Comparison of ENCODE assay signal across 8 mouse cellular contexts in genomic region chr2:160872395-160872794, GRCm38 (mm10). TPM values are rescaled to one million over a fixed set of nuclear protein-coding genes. Genes with fewer than 3 reads are reported as not detected.
DNase-seq lines count a peak whose midpoint lies in the region; ATAC-seq and TF ChIP-seq lines count a peak whose summit lies in the region.

No protein-coding gene starts in this region.

- no peaks in the 10 kb centered on the region for H3K9me3 ChIP-seq in MEL (replicated peaks; ENCODE audit: insufficient read depth, low read length)
- no peaks in the 10 kb centered on the region for H3K9me3 ChIP-seq in forebrain, postnatal 0 days (ENCODE audit: low read length)
- H3K9me3 ChIP-seq in hindbrain, embryonic 10.5 days: no peaks in the 10 kb centered on the region

- peak overlapping the region; percentile 74 to 94 for H3K4me3 ChIP-seq in MEL (ENCODE audit: control insufficient read depth in 1 of 2, insufficient read depth in 1 of 2, low read depth in 2 of 2, low read length in 2 of 2)
- peak overlapping the region; percentile 99 for H3K4me3 ChIP-seq in forebrain, postnatal 0 days (ENCODE audit: low read depth, low read length)
- peak overlapping the region; percentile 92 for H3K4me3 ChIP-seq in hindbrain, embryonic 10.5 days

- TF ChIP-seq RAD21 in MEL (IDR thresholded peaks at IDR 0.05; ENCODE audit: low read depth, low read length): no peak

- H3K36me3 ChIP-seq in MEL (ENCODE audit: control insufficient read depth in 1 of 2, insufficient read depth in 2 of 2, low read length in 2 of 2): peaks cover 0 to 10% of the 10 kb centered on the region in 2 experiments; a peak in 2 of 4 replicates
- H3K36me3 ChIP-seq in forebrain, postnatal 0 days (ENCODE audit: insufficient read depth): no peaks in the 10 kb centered on the region
- H3K36me3 ChIP-seq in hindbrain, embryonic 10.5 days: no peaks in the 10 kb centered on the region

- WGBS in forebrain, postnatal 0 days: 3% methylated on average over 45 of the region's 47 CpGs
- under 1% methylated on average over 47 of the region's 47 CpGs for WGBS in hindbrain, embryonic 10.5 days

- H3K4me2 ChIP-seq in forebrain, postnatal 0 days (ENCODE audit: low read depth): peak overlapping the region; percentile 70

- H3K27me3 ChIP-seq in MEL (ENCODE audit: control insufficient read depth in 1 of 2, insufficient read depth in 2 of 2, low read length in 2 of 2): no peaks in the 10 kb centered on the region
- H3K27me3 ChIP-seq in forebrain, postnatal 0 days (ENCODE audit: insufficient read depth, low read length): no peaks in the 10 kb centered on the region
- H3K27me3 ChIP-seq in hindbrain, embryonic 10.5 days (ENCODE audit: insufficient read depth, poor library complexity, severe bottlenecking): no peaks in the 10 kb centered on the region

- TF ChIP-seq EP300 in MEL (IDR thresholded peaks at IDR 0.05; ENCODE audit: low read depth in 1 of 2, low read length in 2 of 2): no peak

- DNase-seq in MEL (ENCODE audit: low read depth, low spot score): peak; percentile 76
- DNase-seq in cerebellum, adult 18-20 months: peak; percentile 73 to 83
- DNase-seq in forebrain, postnatal 0 days: peak; percentile 76
- DNase-seq in hindbrain, embryonic 10.5 days (ENCODE audit: low spot score): peak; percentile 77
- DNase-seq in layer of hippocampus, postnatal 14 days (ENCODE audit: low spot score in 2 of 2): peak; percentile 71 to 74
- DNase-seq in lung, postnatal 10 days: peak; percentile 82
- DNase-seq in ovary, postnatal 36 days (ENCODE audit: low spot score): peak; percentile 78
- DNase-seq in thymus, postnatal 25 days: peak; percentile 79

- TF ChIP-seq POLR2A in MEL (IDR thresholded peaks at IDR 0.05; ENCODE audit: control insufficient read depth in 1 of 2, insufficient read depth in 1 of 2, low read depth in 1 of 2, low read length in 2 of 2, poor library complexity in 1 of 2): no peak; a peak in 1 of 4 replicates

- peaks cover 9% of the 10 kb centered on the region for H3K79me2 ChIP-seq in MEL (ENCODE audit: control insufficient read depth, insufficient read depth, low read length, poor library complexity)

- H3K9ac ChIP-seq in MEL (ENCODE audit: control insufficient read depth, low read depth, low read length, poor library complexity, severe bottlenecking): peak overlapping the region; percentile 95
- peak overlapping the region; percentile 98 for H3K9ac ChIP-seq in forebrain, postnatal 0 days

- peak overlapping the region; percentile 52 for H3K27ac ChIP-seq in MEL (ENCODE audit: control insufficient read depth, low read depth, low read length)
- H3K27ac ChIP-seq in forebrain, postnatal 0 days (ENCODE audit: low read depth, low read length): peak overlapping the region; percentile 98
- H3K27ac ChIP-seq in hindbrain, embryonic 10.5 days: peak overlapping the region; percentile 95

- TF ChIP-seq CTCF in MEL (IDR thresholded peaks at IDR 0.05 in 2 of 3, conservative IDR thresholded peaks at IDR 0.05 in 1 of 3; ENCODE audit: control insufficient read depth in 1 of 3, insufficient read depth in 1 of 3, low read depth in 2 of 3, low read length in 3 of 3, poor library complexity in 1 of 3, severe bottlenecking in 1 of 3): no peak
- no peak for TF ChIP-seq CTCF in forebrain, postnatal 0 days (IDR thresholded peaks at IDR 0.05; ENCODE audit: low read depth)

- peaks cover 5 to 7% of the 10 kb centered on the region in 2 experiments; a peak in 2 of 4 replicates for H3K4me1 ChIP-seq in MEL (ENCODE audit: control insufficient read depth in 1 of 2, insufficient read depth in 2 of 2, low read length in 2 of 2)
- peaks cover 6% of the 10 kb centered on the region; the same call in 1 of the 2 replicates for H3K4me1 ChIP-seq in forebrain, postnatal 0 days (ENCODE audit: insufficient read depth)
- peaks cover 10% of the 10 kb centered on the region for H3K4me1 ChIP-seq in hindbrain, embryonic 10.5 days (replicated peaks)

- ATAC-seq in forebrain, postnatal 0 days: peak; percentile 87

TF ChIP-seq in MEL, 35 proteins besides CTCF, POLR2A, EP300 and RAD21:
- peak; percentile 47; the same call in 1 of the 2 replicates for TF ChIP-seq MXI1 (IDR thresholded peaks at IDR 0.05; ENCODE audit: low read depth, low read length)
- TF ChIP-seq ZNF384 (IDR thresholded peaks at IDR 0.05; ENCODE audit: low read depth, low read length): no peak
- no peak for TF ChIP-seq POLR2AphosphoS2 (IDR thresholded peaks at IDR 0.05; ENCODE audit: low read length)
- TF ChIP-seq MAZ (IDR thresholded peaks at IDR 0.05; ENCODE audit: low read depth, low read length): 0 out of 2 replicates have a peak, but pooled peaks have one; percentile 26
- no peak for TF ChIP-seq ZMIZ1 (IDR thresholded peaks at IDR 0.05; ENCODE audit: low read depth, low read length)

RNA-seq across cellular contexts. Expression of gene Zhx3, which starts 0.4 kb away (rescaled TPM):
- 4.4 and 5.3 TPM in 2 replicates for total RNA-seq in MEL (2012; rRNA removed)
- polyA plus RNA-seq in MEL (2012; ENCODE audit: insufficient read depth in 1 of 2, insufficient read length in 2 of 2, low read depth in 1 of 2, low replicate concordance in 2 of 2, missing spikeins in 1 of 2): 1 to 10 TPM in 1 of 2 experiments, not detected in 1; 4.8 TPM
- total RNA-seq in forebrain, postnatal 0 days (2014; rRNA removed): 31.8 and 44.9 TPM in 2 replicates
- 12.9 and 18.5 TPM in 2 replicates for polyA plus RNA-seq in forebrain, postnatal 0 days (2015; fragmentation: Nextera tagmentation; extraction: Ambion mirVana)
- polyA plus RNA-seq in hindbrain, embryonic 10.5 days (2016; fragmentation: Nextera tagmentation; extraction: Ambion mirVana): 7.3 and 7.6 TPM in 2 replicates
- 100 to 1,000 TPM; 114 to 125 TPM for total RNA-seq in layer of hippocampus, postnatal 14 days (2021)

RNA-seq across cellular contexts. Expression of gene Lpin3, which starts 8.1 kb away (rescaled TPM):
- total RNA-seq in MEL (2012; rRNA removed): 0.07 and 0.08 TPM in 2 replicates
- polyA plus RNA-seq in MEL (2012; ENCODE audit: insufficient read depth in 1 of 2, insufficient read length in 2 of 2, low read depth in 1 of 2, low replicate concordance in 2 of 2, missing spikeins in 1 of 2): under 1 TPM in 1 of 2 experiments, not detected in 1; 0.17 TPM
- total RNA-seq in forebrain, postnatal 0 days (2014; rRNA removed): 0.10 and 0.31 TPM in 2 replicates
- polyA plus RNA-seq in forebrain, postnatal 0 days (2015; fragmentation: Nextera tagmentation; extraction: Ambion mirVana): 0.27 and 0.30 TPM in 2 replicates
- polyA plus RNA-seq in hindbrain, embryonic 10.5 days (2016; fragmentation: Nextera tagmentation; extraction: Ambion mirVana): 0.52 and 1.1 TPM in 2 replicates
- total RNA-seq in layer of hippocampus, postnatal 14 days (2021): 1 to 10 TPM; 1.1 to 1.5 TPM

RNA-seq across cellular contexts. Expression of gene Emilin3, which starts 39.7 kb away (rescaled TPM):
- not detected in 2 replicates for total RNA-seq in MEL (2012; rRNA removed)
- polyA plus RNA-seq in MEL (2012; ENCODE audit: insufficient read depth in 1 of 2, insufficient read length in 2 of 2, low read depth in 1 of 2, low replicate concordance in 2 of 2, missing spikeins in 1 of 2): not detected
- total RNA-seq in forebrain, postnatal 0 days (2014; rRNA removed): 0.46 and 1.5 TPM in 2 replicates
- polyA plus RNA-seq in forebrain, postnatal 0 days (2015; fragmentation: Nextera tagmentation; extraction: Ambion mirVana): 0.23 and 0.42 TPM in 2 replicates
- polyA plus RNA-seq in hindbrain, embryonic 10.5 days (2016; fragmentation: Nextera tagmentation; extraction: Ambion mirVana): 2.6 and 3.4 TPM in 2 replicates
- under 1 TPM; 0.48 TPM for total RNA-seq in layer of hippocampus, postnatal 14 days (2021)

Comparison
In these comparisons a context has a peak if more than half of its experiments do, and no peak if none do; other contexts are left out.
1. Peak in every context shown above with its lines: DNase-seq, ATAC-seq, H3K4me3 ChIP-seq and H3K27ac ChIP-seq.